Mouse (Mus musculus) right cerebral cortex, adult 18-20 months (tissue): Measurements from ENCODE around the gene Zfp965.
"Not testable (repeated sequence)": the region's sequence is repeated elsewhere in the genome, so short reads cannot be mapped to it uniquely, and the experiment has no call there.

ENCODE experiments used
- DNase-seq: peaks from one replicate; pipeline ENCODE4 v3.0.0; 2022; ENCODE audit warnings: mixed read lengths

Gene Zfp965

DNA sequence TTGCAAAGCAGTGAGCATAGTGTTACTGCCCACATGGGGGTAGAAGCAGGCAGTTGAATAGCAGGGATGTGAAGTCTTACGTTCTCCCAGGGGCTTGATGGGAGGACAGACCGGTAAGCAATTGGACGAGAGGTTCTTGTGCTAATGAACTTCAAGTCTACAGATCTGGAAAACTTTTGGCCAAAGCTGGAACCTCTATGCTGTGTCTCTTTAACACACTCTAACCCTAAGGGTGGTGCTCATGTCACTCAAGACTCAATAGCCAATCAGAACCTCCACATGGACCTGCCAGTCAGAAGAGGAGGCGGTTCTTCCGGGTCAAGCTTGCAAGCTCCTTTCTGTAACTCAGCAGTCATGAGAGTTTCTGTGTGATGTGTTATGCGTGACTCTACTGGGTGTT, at the start of gene Zfp965:
Gene Zfp965, plus strand, starts transcription at position 301 of the 400 bp plus-strand sequence.
- DNase-seq, result not testable (repeated sequence)

- not testable (repeated sequence) for DNase-seq
Observed at GRCm38 (mm10) chr2:175435707-175436106, 34.1 kb upstream of the Zfp965 start, which contains the start of gene Gm4724. Gene Gm4724 (minus strand): TSS chr2:175435807.
